Mouse (Mus musculus) megakaryocyte, embryonic 14.5 days (primary cell): ENCODE measurements around the gene Lin9.

Experiments used
- FLI1 ChIP-seq: IDR thresholded peaks from 2 replicates; pipeline ENCODE4 v1.6.1; 2012; ENCODE audit warnings: low read length, inconsistent platforms, mixed read lengths
- GATA1 ChIP-seq: IDR thresholded peaks from 3 replicates; pipeline ENCODE4 v1.6.1; 2012; ENCODE audit warnings: mixed read lengths, low read length, inconsistent platforms, borderline replicate concordance

DNA sequence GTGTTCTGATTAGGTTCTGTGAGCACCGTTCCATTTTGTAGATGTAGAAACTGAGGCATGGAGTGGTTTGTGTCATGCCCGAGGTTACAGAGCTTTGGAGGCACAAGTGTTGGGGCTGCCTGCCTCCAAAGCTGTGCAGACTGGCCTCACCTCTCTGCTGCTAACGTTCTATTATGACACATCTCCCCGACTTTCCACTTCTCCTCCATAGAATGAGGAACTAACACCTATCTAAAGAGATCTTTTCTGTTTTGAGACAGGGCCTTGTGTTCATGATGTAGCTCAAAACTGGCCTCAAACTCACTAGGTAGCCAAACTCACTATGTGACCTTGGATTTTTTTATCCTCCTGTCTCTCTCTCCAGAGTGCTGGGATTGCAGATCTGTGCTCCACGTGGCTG lies 77.8 kb downstream of the Lin9 start:
- TF ChIP-seq GATA1 (no peak), FLI1 (no peak)
